Mouse (Mus musculus) forebrain, embryonic 13.5 days (tissue): ENCODE results near the gene Cbr1. TPM values are rescaled to one million over a fixed set of nuclear protein-coding genes. Genes with fewer than 3 reads are reported as not detected.

Source experiments
- ATAC-seq: fragments of 200-750 bp; cut with Nextera tagmentation; 2 replicates; pipeline ENCODE4 v1.8.0; 2017
- H3K27ac ChIP-seq: fragments of 300-500 bp; sonication (generic); 2 replicates; pipeline ENCODE4 v1.5.1; 2015; ENCODE audit warnings: inconsistent platforms, mild to moderate bottlenecking, moderate library complexity
- H3K27me3 ChIP-seq: fragments of 300-500 bp; sonication (generic); 2 replicates; pipeline ENCODE4 v1.6.1; 2015; ENCODE audit warnings: mild to moderate bottlenecking, inconsistent platforms
- H3K36me3 ChIP-seq: fragments of 300-500 bp; sonication (generic); 2 replicates; pipeline ENCODE4 v1.6.1; 2015; ENCODE audit warnings: mild to moderate bottlenecking, inconsistent platforms; ENCODE audit not compliant: poor library complexity, severe bottlenecking
- H3K4me1 ChIP-seq: fragments of 300-500 bp; sonication (generic); 2 replicates; pipeline ENCODE4 v1.6.1; 2015; ENCODE audit warnings: inconsistent platforms
- H3K4me2 ChIP-seq: fragments of 300-500 bp; sonication (generic); 2 replicates; pipeline ENCODE4 v1.6.1; 2015; ENCODE audit warnings: inconsistent platforms, mild to moderate bottlenecking, moderate library complexity
- H3K4me3 ChIP-seq: fragments of 300-500 bp; sonication (generic); 2 replicates; pipeline ENCODE4 v1.5.1; 2015; ENCODE audit warnings: mild to moderate bottlenecking, inconsistent platforms
- H3K9ac ChIP-seq: fragments of 300-500 bp; sonication (generic); 2 replicates; pipeline ENCODE4 v1.6.1; 2015; ENCODE audit warnings: mild to moderate bottlenecking, inconsistent platforms
- H3K9me3 ChIP-seq: fragments of 300-500 bp; sonication (generic); replicated peaks from 2 replicates; pipeline ENCODE4 v1.6.1; 2016; ENCODE audit warnings: inconsistent platforms
- WGBS: fragments of 180-500 bp; shearing (Covaris S2); methylation state at CpG from one replicate; pipeline ENCODE4 v1.1.7; 2015; 5-methylcytosine and 5-hydroxymethylcytosine counted together
- polyA plus RNA-seq: library from polyadenylated mRNA; unstranded; fragments of >200 nt; fragmentation: Nextera tagmentation; extraction: Ambion mirVana; gene quantifications from 2 replicates; pipeline ENCODE4 v1.2.1, GENCODE M21; 2015

Cbr1 gene
- 122 and 136 TPM in 2 replicates for polyA plus RNA-seq

DNA sequence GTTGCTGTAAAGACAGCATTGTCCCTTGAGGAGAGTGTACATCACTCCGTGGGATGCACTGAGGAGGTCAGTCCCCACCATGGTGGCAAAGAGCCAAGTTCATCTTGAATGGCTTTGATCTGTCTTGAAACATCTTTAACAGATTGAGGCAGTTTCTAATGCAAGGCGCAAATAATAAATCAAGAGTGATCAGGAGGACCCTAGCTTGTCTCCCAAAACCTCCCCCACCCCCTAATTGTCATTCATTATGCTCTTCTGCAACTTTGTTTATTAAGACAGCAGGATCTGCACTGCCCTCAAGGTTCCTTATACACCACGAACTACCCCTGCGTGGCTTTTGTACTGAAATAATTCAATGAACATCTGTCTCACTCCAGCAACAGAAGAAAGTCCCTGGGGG, at the start of gene Cbr1:
Gene Cbr1 (plus strand): TSS at position 301 of the 400 bp plus-strand sequence.
- 70% methylated on average over 4 of the region's 4 CpGs for WGBS
- H3K9me3 ChIP-seq = no peaks in the 10 kb centered on the region
- H3K27ac ChIP-seq = peak within 1 kb of the TSS; percentile 91; the same call in 1 of the 2 replicates
- no peaks in the 10 kb centered on the region for H3K27me3 ChIP-seq
- peaks cover 15% of the 10 kb centered on the region for H3K36me3 ChIP-seq
- H3K4me3 ChIP-seq = peak within 1 kb of the TSS; percentile 63
- H3K9ac ChIP-seq = peak within 1 kb of the TSS; percentile 83
- peaks cover 25% of the 10 kb centered on the region for H3K4me1 ChIP-seq
- no peak for ATAC-seq
- H3K4me2 ChIP-seq = peak within 1 kb of the TSS; percentile 84

- no peak overlapping the region for H3K9ac ChIP-seq
- 80% methylated on average over 8 of the region's 8 CpGs for WGBS
- 0 out of 2 replicates have a peak, but pooled peaks cover 6% of the 10 kb centered on the region for H3K4me1 ChIP-seq
- H3K36me3 ChIP-seq = no peaks in the 10 kb centered on the region
- H3K4me3 ChIP-seq = no peak overlapping the region
- 0 out of 2 replicates have a peak, but pooled peaks cover 7% of the 10 kb centered on the region for H3K27me3 ChIP-seq
- no peak overlapping the region for H3K27ac ChIP-seq
- ATAC-seq = no peak
- no peaks in the 10 kb centered on the region for H3K9me3 ChIP-seq
- H3K4me2 ChIP-seq = no peak overlapping the region
Observed at GRCm38 (mm10) chr16:93557646-93558045, 48.0 kb upstream of the Cbr1 start.

DNA sequence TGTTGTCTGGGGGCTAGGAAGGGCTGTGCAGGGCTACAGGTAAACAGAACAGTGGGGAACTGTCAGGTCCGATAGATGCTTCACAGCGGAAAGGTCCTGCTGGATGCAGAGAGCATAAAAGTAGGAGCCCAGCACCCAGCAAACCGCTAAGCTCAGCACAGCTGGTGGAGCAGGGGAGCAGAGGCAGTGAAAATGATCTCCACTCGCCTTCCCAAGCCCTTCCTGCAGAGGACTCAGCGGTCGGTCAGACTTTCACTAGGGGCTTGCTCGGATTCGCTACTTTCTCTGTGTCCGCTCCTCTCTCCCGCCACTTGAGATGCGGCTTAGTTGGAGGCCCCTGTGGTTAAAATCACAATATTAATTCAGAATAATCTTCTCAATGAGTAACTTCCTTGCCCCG, 47.2 kb upstream of the Cbr1 start:
- Histone ChIP-seq H3K4me3 (no peak overlapping the region), H3K27ac (no peak overlapping the region), H3K36me3 (no peaks in the 10 kb centered on the region), H3K9ac (no peak overlapping the region), H3K4me2 (no peak overlapping the region), H3K9me3 (no peaks in the 10 kb centered on the region), H3K4me1 (0 out of 2 replicates have a peak, but pooled peaks cover 6% of the 10 kb centered on the region), H3K27me3 (0 out of 2 replicates have a peak, but pooled peaks cover 7% of the 10 kb centered on the region)
- WGBS = 19% methylated on average over 12 of the region's 12 CpGs
- ATAC-seq = no peak

GRCm38 (mm10) chr16:93572383-93572782, 33.3 kb upstream of the Cbr1 start:
- Histone ChIP-seq H3K4me3 (no peak overlapping the region), H3K9me3 (no peaks in the 10 kb centered on the region), H3K4me2 (no peak overlapping the region), H3K36me3 (no peaks in the 10 kb centered on the region), H3K27me3 (no peaks in the 10 kb centered on the region), H3K9ac (no peak overlapping the region), H3K4me1 (no peaks in the 10 kb centered on the region), H3K27ac (no peak overlapping the region)
- ATAC-seq = no peak
- 91% methylated on average over 6 of the region's 6 CpGs for WGBS

GRCm38 (mm10) chr16:93573434-93573833, 32.2 kb upstream of the Cbr1 start:
- no peak overlapping the region for H3K4me3 ChIP-seq
- H3K27ac ChIP-seq = no peak overlapping the region
- H3K9me3 ChIP-seq = no peaks in the 10 kb centered on the region
- no peak for ATAC-seq
- H3K36me3 ChIP-seq = no peaks in the 10 kb centered on the region
- 95% methylated on average over 5 of the region's 5 CpGs for WGBS
- no peak overlapping the region for H3K4me2 ChIP-seq
- H3K4me1 ChIP-seq = no peaks in the 10 kb centered on the region
- no peak overlapping the region for H3K9ac ChIP-seq
- no peaks in the 10 kb centered on the region for H3K27me3 ChIP-seq

DNA sequence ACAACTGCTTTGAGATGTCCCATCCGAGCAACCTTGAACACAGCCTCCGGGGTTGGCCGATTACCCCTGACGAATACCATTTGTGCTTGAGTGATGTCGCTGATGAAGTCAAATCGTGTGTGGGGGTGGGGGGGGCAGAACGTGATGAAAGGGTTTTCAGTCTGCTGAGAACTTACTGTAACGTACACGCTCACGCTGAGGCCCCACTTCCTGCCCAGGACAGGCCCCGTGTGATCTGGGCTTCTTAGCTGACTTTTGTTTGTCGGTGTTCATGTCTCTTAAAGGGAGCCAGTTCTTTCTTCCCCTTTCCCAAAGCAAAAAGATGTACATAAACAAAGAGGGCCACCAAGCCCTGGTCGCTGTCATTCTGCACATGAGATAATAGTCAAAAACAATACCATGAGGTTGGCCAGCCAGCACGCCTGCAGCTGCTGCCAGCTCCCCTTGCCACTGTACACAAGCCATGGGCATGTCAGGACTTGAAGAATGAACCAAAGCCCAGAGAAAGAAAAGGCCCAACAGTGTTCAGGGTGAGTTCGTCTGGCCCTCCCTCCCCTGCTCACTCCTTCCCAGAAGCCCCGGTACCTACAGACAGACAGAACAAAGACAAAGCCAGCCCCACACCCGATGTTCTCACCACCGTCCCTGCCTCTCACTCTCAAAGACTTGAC, 31.0 kb upstream of the Cbr1 start:
- ATAC-seq = no peak
- H3K27me3 ChIP-seq = no peaks in the 10 kb centered on the region
- no peak overlapping the region for H3K4me3 ChIP-seq
- H3K27ac ChIP-seq = no peak overlapping the region
- no peaks in the 10 kb centered on the region for H3K4me1 ChIP-seq
- 56% methylated on average over 18 of the region's 18 CpGs for WGBS
- H3K4me2 ChIP-seq = no peak overlapping the region
- no peaks in the 10 kb centered on the region for H3K36me3 ChIP-seq
- no peak overlapping the region for H3K9ac ChIP-seq
- H3K9me3 ChIP-seq = no peaks in the 10 kb centered on the region

DNA sequence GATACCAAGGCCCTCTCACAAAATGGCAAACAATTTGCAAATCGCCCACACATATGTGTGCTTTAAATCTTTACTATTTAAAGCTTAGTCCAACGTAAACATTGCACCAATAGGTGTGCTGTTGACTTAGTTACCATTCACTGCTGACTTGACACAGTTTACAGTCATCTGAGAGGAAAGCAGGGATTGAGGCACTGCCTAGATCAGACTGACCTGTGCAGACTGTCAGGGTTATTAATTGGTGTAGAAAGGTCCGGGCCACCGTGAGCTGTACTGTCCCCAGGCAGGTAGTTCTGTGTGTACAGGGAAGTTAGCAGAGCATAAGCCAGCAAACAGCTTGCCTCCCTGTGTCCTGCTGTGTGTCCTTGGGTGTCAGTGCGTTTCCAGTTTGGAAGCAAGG, 30.1 kb upstream of the Cbr1 start:
- no peak overlapping the region for H3K9ac ChIP-seq
- H3K4me1 ChIP-seq = no peaks in the 10 kb centered on the region
- WGBS = 84% methylated on average over 5 of the region's 5 CpGs
- no peaks in the 10 kb centered on the region for H3K9me3 ChIP-seq
- H3K27ac ChIP-seq = no peak overlapping the region
- no peak overlapping the region for H3K4me2 ChIP-seq
- H3K36me3 ChIP-seq = no peaks in the 10 kb centered on the region
- ATAC-seq = no peak
- H3K27me3 ChIP-seq = no peaks in the 10 kb centered on the region
- H3K4me3 ChIP-seq = no peak overlapping the region

DNA sequence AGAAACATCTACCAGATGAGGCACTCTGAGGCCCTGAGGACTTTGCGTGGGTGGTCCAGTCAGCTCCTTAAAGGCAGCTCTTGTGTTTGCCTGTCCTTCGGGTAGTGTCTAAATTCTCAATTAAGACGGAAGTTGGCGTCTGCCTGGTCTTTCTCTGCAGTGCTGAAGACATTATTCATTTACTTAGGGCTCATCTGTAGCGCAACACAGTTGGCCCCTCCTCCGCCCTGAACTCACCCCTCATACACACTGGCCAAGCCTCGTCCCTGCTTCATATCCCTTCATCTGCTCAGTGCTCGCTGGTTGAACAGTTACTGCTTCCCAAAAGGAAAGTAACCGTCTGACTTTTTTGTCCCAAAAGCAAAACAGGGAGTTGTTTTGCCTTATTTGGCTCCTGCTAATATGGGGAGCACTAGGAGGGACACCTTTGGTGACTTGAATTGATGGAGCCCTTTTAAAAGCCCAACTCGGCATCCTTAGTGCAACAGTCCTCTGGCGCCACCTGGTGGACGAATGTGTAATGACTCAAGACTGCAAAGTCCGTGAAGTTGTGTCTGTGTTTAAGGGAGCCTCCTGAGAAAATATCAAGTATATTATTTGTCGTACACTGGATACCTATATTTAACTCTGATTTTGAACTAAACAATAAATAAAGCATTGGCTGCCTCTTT, 29.1 kb upstream of the Cbr1 start:
- 35% methylated on average over 14 of the region's 14 CpGs for WGBS
- Histone ChIP-seq H3K4me1 (no peaks in the 10 kb centered on the region), H3K9me3 (no peaks in the 10 kb centered on the region), H3K36me3 (no peaks in the 10 kb centered on the region), H3K27ac (no peak overlapping the region), H3K4me3 (no peak overlapping the region), H3K27me3 (no peaks in the 10 kb centered on the region), H3K9ac (no peak overlapping the region), H3K4me2 (no peak overlapping the region)
- ATAC-seq = 0 out of 2 replicates have a peak, but pooled peaks have one; percentile 10

DNA sequence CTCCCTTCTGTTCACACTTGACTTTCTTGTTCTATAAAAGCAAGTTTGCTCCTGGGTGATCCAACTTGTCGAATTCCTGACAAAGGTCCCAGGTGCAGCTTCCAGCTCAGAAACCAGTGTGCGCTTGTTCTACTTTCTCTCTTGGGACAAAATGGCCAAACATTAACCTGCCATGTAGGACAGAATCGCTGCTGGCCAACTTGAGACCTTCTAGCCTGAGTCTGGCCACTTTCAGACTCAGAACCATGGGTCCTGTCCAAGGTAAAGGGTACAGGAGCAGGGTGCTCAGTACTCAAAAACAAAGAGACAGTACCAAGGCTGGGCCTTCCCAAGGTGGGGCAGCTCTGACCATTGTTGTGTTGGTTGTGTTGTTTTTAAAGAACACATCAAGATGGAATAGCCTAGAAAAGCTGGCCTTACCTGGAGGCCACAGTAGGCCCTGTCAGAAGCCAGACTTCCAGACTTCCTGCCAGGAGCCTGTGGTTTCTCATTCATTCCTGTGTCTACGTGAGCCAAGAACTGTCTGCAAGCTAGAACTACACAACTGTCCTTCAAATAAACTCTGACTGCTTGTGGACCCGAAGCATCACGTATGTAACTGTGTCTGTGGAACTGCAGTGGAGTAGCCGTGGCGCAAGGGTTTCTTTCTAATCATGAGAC, 27.2 kb upstream of the Cbr1 start:
- H3K9ac ChIP-seq = no peak overlapping the region
- H3K27ac ChIP-seq = no peak overlapping the region
- H3K9me3 ChIP-seq = no peaks in the 10 kb centered on the region
- WGBS = 88% methylated on average over 8 of the region's 8 CpGs
- H3K4me2 ChIP-seq = no peak overlapping the region
- ATAC-seq = no peak
- no peaks in the 10 kb centered on the region for H3K27me3 ChIP-seq
- no peak overlapping the region for H3K4me3 ChIP-seq
- no peaks in the 10 kb centered on the region for H3K4me1 ChIP-seq
- no peaks in the 10 kb centered on the region for H3K36me3 ChIP-seq

- H3K4me1 ChIP-seq = no peaks in the 10 kb centered on the region
- 73% methylated on average over 6 of the region's 6 CpGs for WGBS
- H3K9ac ChIP-seq = no peak overlapping the region
- H3K36me3 ChIP-seq = peaks cover 20% of the 10 kb centered on the region
- no peaks in the 10 kb centered on the region for H3K9me3 ChIP-seq
- no peak overlapping the region for H3K27ac ChIP-seq
- no peaks in the 10 kb centered on the region for H3K27me3 ChIP-seq
- H3K4me3 ChIP-seq = no peak overlapping the region
- no peak overlapping the region for H3K4me2 ChIP-seq
- no peak for ATAC-seq
Observed at GRCm38 (mm10) chr16:93581125-93581524, 24.5 kb upstream of the Cbr1 start.

DNA sequence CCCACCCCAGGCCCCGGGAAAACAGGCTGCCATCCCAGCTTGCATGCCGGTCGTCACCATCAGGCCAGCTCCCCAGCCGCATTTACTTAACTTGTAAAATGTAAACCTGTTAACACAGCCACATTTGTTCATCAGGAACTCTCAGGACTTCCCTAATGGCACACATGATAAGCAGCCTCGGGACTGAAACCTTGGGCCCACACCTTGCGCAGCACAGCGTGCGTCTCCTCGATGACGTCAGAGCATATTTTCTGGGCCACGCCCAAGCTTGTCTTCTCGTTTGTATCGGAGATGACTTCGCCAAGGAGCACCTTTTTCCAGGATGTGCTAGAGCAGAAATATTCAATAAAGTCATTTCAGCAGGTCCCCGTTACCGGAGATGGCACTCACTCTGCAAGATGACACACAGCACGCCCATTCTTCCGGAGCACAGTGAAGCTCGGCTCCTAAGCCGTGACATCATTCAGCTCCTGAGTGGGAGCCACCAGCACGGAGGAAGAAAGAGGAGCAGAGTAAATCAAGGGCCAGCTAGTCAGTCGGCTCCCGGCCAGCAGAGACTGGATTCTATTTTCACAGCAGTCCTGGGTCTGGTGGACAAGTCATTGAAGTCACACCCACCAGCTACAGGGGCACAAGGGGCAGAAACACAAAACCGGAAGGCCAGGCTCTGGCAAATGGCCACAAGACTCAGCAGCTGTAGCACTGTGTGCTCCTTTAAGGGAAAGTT, 20.5 kb upstream of the Cbr1 start:
- H3K4me3 ChIP-seq = no peak overlapping the region
- no peak overlapping the region for H3K4me2 ChIP-seq
- H3K36me3 ChIP-seq = peaks cover 37% of the 10 kb centered on the region
- no peak for ATAC-seq
- H3K27ac ChIP-seq = no peak overlapping the region
- no peaks in the 10 kb centered on the region for H3K4me1 ChIP-seq
- H3K9ac ChIP-seq = no peak overlapping the region
- WGBS = 93% methylated on average over 24 of the region's 24 CpGs
- H3K27me3 ChIP-seq = no peaks in the 10 kb centered on the region
- no peaks in the 10 kb centered on the region for H3K9me3 ChIP-seq
